Mouse (Mus musculus): ENCODE measurements at regions not wholly inside any gene's neighbourhood (a gene's known extent, or its start where the extent isn't known, plus 50 kb on each side); places are given as distances from the start of the nearest gene placed in this dataset.

- H3K4me2 ChIP-seq (ENCODE audit: low read depth, low read length) = no peak overlapping the region
- no peak overlapping the region for H3K27ac ChIP-seq (replicated peaks; ENCODE audit: low read depth, low read length)
- no peaks in the 10 kb centered on the region for H3K9me3 ChIP-seq (ENCODE audit: control insufficient read depth, low read length)
- DNase-seq (ENCODE audit: low spot score) (no peak), ATAC-seq (ENCODE audit: low read depth) (no peak)
- no peaks in the 10 kb centered on the region for H3K36me3 ChIP-seq (ENCODE audit: control insufficient read depth, insufficient read depth, low read length)
- no peak overlapping the region for H3K4me3 ChIP-seq (ENCODE audit: low read depth, low read length)
- H3K4me1 ChIP-seq (ENCODE audit: control insufficient read depth, insufficient read depth, low read length) = no peaks in the 10 kb centered on the region
- no peaks in the 10 kb centered on the region for H3K27me3 ChIP-seq (replicated peaks; ENCODE audit: control insufficient read depth, insufficient read depth, low read length)
- WGBS = 53% methylated on average over 2 of the region's 2 CpGs
- H3K9ac ChIP-seq (ENCODE audit: low read depth, low read length) = no peak overlapping the region
Observed at GRCm38 (mm10) chr10:28014306-28014825, 60.3 kb upstream of the Ptprk start.

Data from embryonic facial prominence, embryonic 14.5 days (tissue).